Mouse (Mus musculus): ENCODE measurements around the gene Fto.

- no peak for TF ChIP-seq CTCF (IDR thresholded peaks at IDR 0.05; ENCODE audit: extremely low read depth, insufficient read depth, insufficient read length, insufficient replicate concordance)
- no peak for TF ChIP-seq POLR2A (IDR thresholded peaks at IDR 0.05; ENCODE audit: low read depth, low read length)
These were observed 279.2 kb downstream of the Fto start for GRCm38 (mm10) chr8:91592436-91593105.
